Mouse (Mus musculus) liver, adult 2 months (tissue): ENCODE results near the gene Gm20388.

ENCODE experiments used
- CTCF ChIP-seq: fragments of 200-500 bp; IDR thresholded peaks from 2 replicates; pipeline ENCODE4 v1.5.1; 2011; ENCODE audit warnings: low read depth, low read length, control low read depth
- POLR2A ChIP-seq: fragments of 200-500 bp; IDR thresholded peaks from 2 replicates; pipeline ENCODE4 v1.6.1; 2011; ENCODE audit warnings: low read length, control low read depth; ENCODE audit not compliant: insufficient read depth; ENCODE audit errors: extremely low read depth

- TF ChIP-seq CTCF (no peak), POLR2A (no peak)
Observed at GRCm38 (mm10) chr8:123799885-123800284, 3889.2 kb downstream of the Gm20388 start.
